Mouse (Mus musculus): ENCODE results near the gene Ccr1l1.

- TF ChIP-seq POLR2A (IDR thresholded peaks at IDR 0.05; ENCODE audit: extremely low read depth, insufficient read depth, low read length) (no peak), CTCF (IDR thresholded peaks at IDR 0.05; ENCODE audit: low read depth, low read length) (no peak)
These were observed 18.0 kb downstream of the Ccr1l1 start for GRCm38 (mm10) chr9:123960161-123960560.
